Mouse (Mus musculus) kidney, postnatal 36 days (tissue): Measurements from ENCODE around the gene Olfr659.
A peak's percentile ranks its signal among the peaks of the same experiment; 100 is the strongest.

Experiments
- DNase-seq, 2 experiments: peaks; one replicate each; pipeline ENCODE4 v3.0.0; 2021 to 2022; ENCODE audit warnings: mixed read lengths in 2 of 2

Olfr659 gene

GRCm38 (mm10) chr7:104666453-104666852, at the start of gene Olfr659:
Gene Olfr659 (plus strand): TSS chr7:104666753.
- DNase-seq, result no peak

DNA sequence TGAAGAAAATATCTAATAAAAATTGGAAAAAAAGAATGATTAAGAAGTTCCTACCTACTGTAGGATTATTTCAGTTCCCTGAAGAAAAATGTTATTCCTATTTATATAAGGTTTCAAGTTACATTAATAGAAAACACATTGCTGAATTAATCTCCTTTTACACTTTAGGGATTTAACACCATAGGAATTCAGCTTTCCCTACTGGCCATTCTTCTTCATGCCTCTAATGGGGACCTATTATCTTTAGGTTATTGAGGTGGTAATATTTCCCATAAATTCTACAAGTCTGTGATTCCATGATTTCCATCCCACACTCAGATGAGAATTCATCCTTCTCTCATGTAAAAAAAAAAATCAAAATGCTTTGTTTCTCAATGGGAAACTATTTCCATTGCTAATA, 42.1 kb upstream of the Olfr659 start, which contains the start of gene Olfr657:
Gene Olfr657 (plus strand): TSS at position 301 of the 400 bp plus-strand sequence.
- no peak for DNase-seq

DNA sequence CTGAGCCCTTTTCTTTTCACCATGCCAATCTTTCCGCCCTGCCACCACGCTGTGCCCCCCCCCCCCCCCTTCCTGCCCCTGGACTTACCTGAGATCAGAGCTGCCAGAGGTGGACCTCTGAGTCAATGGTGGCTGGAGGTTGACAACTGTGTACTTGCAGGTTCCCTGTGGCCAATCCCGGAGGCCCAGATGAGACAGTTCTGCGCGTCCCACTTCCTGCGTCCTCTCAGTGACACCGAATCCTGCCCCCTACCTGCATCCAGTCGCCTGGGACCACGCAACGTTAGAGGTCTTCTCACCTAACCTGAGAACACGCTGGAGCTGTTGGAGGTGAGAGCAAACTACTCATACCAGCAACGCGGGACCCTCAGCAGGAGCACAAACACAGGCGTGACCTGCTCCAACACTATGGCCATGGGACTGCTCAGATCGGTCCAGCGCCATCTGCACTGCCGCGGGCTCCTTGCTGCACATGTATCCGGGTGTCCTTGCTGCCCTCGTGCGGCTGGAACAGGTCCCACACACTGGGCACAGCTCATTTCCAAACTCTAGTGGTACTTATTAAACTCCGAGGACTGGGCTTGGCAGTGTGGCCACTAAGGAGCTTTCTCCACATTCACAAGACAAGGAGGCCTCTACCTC, 19.6 kb upstream of the Olfr659 start, which contains the start of gene Olfr658:
Gene Olfr658 (minus strand): TSS at position 465 of the 642 bp plus-strand sequence.
- DNase-seq, result peak; percentile 9 to 57

DNA sequence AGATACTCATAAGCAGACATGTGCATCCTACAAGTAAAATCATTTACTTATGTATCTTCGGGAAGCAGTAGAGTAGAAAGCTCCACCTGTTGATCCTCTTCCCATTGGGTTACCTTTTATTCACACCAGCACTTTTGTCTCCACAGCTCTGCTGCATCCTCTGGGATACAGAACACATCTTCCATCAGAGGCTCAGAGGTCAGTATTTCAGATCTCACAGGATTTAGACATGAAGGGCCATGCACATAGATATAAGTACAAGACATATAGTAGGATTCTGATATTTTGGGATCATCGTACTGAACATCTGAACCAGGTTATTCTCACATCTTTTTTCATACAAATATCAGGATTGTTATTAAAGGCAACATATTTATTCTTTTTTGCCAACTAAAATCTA, 19.6 kb downstream of the Olfr659 start, which contains the start of gene Olfr661:
Gene Olfr661 (plus strand): TSS at position 301 of the 400 bp plus-strand sequence.
- DNase-seq, result no peak
